Mouse (Mus musculus) telencephalon, adult 2 months (tissue): ENCODE results near the gene Dgat2.

Experiments
- DNase-seq: peaks from one replicate; pipeline ENCODE4 v3.0.0-alpha.2; 2011; ENCODE audit warnings: low read depth, low spot score

The Dgat2 gene

GRCm38 (mm10) chr7:99182432-99183172 lies at the start of gene Dgat2:
Dgat2 (minus strand) TSS chr7:99182719.
- DNase-seq, result peak; percentile 88

- no peak for DNase-seq
Measured at GRCm38 (mm10) chr7:99230061-99230747, 47.7 kb upstream of the Dgat2 start.

- DNase-seq, result no peak
Measured at GRCm38 (mm10) chr7:99229411-99229810, 46.9 kb upstream of the Dgat2 start.

- no peak for DNase-seq
Measured at GRCm38 (mm10) chr7:99228825-99229224, 46.3 kb upstream of the Dgat2 start.

- no peak for DNase-seq
Measured at GRCm38 (mm10) chr7:99227267-99227666, 44.7 kb upstream of the Dgat2 start.

GRCm38 (mm10) chr7:99226662-99227061 lies 44.1 kb upstream of the Dgat2 start:
- no peak for DNase-seq

GRCm38 (mm10) chr7:99225421-99225820 lies 42.9 kb upstream of the Dgat2 start:
- DNase-seq, result no peak

- DNase-seq, result no peak
Measured at GRCm38 (mm10) chr7:99224648-99225190, 42.2 kb upstream of the Dgat2 start.

GRCm38 (mm10) chr7:99224225-99224624 lies 41.7 kb upstream of the Dgat2 start:
- no peak for DNase-seq

- peak; percentile 60 for DNase-seq
Measured at GRCm38 (mm10) chr7:99217338-99218074, 35.0 kb upstream of the Dgat2 start.

- DNase-seq, result no peak
Measured at GRCm38 (mm10) chr7:99215347-99215855, 32.9 kb upstream of the Dgat2 start.

GRCm38 (mm10) chr7:99214621-99215185 lies 32.2 kb upstream of the Dgat2 start:
- no peak for DNase-seq

GRCm38 (mm10) chr7:99213686-99214085 lies 31.2 kb upstream of the Dgat2 start:
- no peak for DNase-seq

- no peak for DNase-seq
Measured at GRCm38 (mm10) chr7:99213056-99213455, 30.5 kb upstream of the Dgat2 start.

- no peak for DNase-seq
Measured at GRCm38 (mm10) chr7:99208704-99209103, 26.2 kb upstream of the Dgat2 start.

- no peak for DNase-seq
Measured at GRCm38 (mm10) chr7:99206364-99206763, 23.8 kb upstream of the Dgat2 start.

GRCm38 (mm10) chr7:99202163-99202562 lies 19.6 kb upstream of the Dgat2 start:
- no peak for DNase-seq

GRCm38 (mm10) chr7:99200290-99200689 lies 17.8 kb upstream of the Dgat2 start:
- DNase-seq, result no peak

GRCm38 (mm10) chr7:99199451-99200175 lies 17.1 kb upstream of the Dgat2 start:
- DNase-seq, result no peak

- no peak for DNase-seq
Measured at GRCm38 (mm10) chr7:99198811-99199210, 16.3 kb upstream of the Dgat2 start.

- DNase-seq, result no peak
Measured at GRCm38 (mm10) chr7:99194511-99194910, 12.0 kb upstream of the Dgat2 start.
